Mouse (Mus musculus) kidney, postnatal 0 days (tissue): ENCODE measurements around the gene Cidec. TPM values are rescaled to one million over a fixed set of nuclear protein-coding genes. Genes with fewer than 3 reads are reported as not detected.

Experiments used
- ATAC-seq: fragments of 200-750 bp; cut with Nextera tagmentation; replicated peaks from 2 replicates; pipeline ENCODE4 v1.8.0; 2017; ENCODE audit warnings: low read depth, moderate number of reproducible peaks, moderate TSS enrichment, moderate library complexity; ENCODE audit not compliant: low FRiP score
- DNase-seq: peaks from one replicate; pipeline ENCODE4 v3.0.0-alpha.2; 2016; ENCODE audit warnings: low spot score
- H3K27ac ChIP-seq: fragments of 300-500 bp; sonication (generic); 2 replicates; pipeline ENCODE4 v1.5.1; 2014; ENCODE audit warnings: mild to moderate bottlenecking
- H3K27me3 ChIP-seq: fragments of 300-500 bp; sonication (generic); 2 replicates; pipeline ENCODE4 v1.6.1; 2014; ENCODE audit warnings: low read length, mixed read lengths; ENCODE audit not compliant: insufficient read depth
- H3K36me3 ChIP-seq: fragments of 300-500 bp; sonication (generic); 2 replicates; pipeline ENCODE4 v1.6.1; 2014; ENCODE audit warnings: low read length, mixed read lengths; ENCODE audit not compliant: insufficient read depth
- H3K4me1 ChIP-seq: fragments of 300-500 bp; sonication (generic); replicated peaks from 2 replicates; pipeline ENCODE4 v1.6.1; 2014; ENCODE audit warnings: antibody characterized with exemption, low read length, mixed read lengths; ENCODE audit not compliant: insufficient read depth
- H3K4me2 ChIP-seq: fragments of 300-500 bp; sonication (generic); 2 replicates; pipeline ENCODE4 v1.6.1; 2014; ENCODE audit warnings: mild to moderate bottlenecking, low read length, moderate library complexity, mixed read lengths
- H3K4me3 ChIP-seq: fragments of 300-500 bp; sonication (generic); replicated peaks from 2 replicates; pipeline ENCODE4 v1.5.1; 2014; ENCODE audit warnings: low read depth, low read length
- H3K9ac ChIP-seq: fragments of 300-500 bp; sonication (generic); 2 replicates; pipeline ENCODE4 v1.6.1; 2014; ENCODE audit warnings: low read depth, low read length
- H3K9me3 ChIP-seq: fragments of 300-500 bp; sonication (generic); replicated peaks from 2 replicates; pipeline ENCODE4 v1.6.1; 2016; ENCODE audit warnings: low read length, inconsistent platforms, mixed read lengths
- CTCF ChIP-seq: IDR thresholded peaks from 2 replicates; pipeline ENCODE4 v1.5.1; 2016; ENCODE audit warnings: antibody characterized with exemption, low read depth, mild to moderate bottlenecking, moderate library complexity
- WGBS: fragments of 180-500 bp; shearing (Covaris S2); extraction: QIAGEN DNeasy Blood & Tissue Kit; methylation state at CpG from one replicate; pipeline ENCODE4 v1.1.7; 2014; 5-methylcytosine and 5-hydroxymethylcytosine counted together
- polyA plus RNA-seq: library from polyadenylated mRNA; unstranded; fragments of >200 nt; fragmentation: Nextera tagmentation; extraction: Ambion mirVana; gene quantifications from 2 replicates; pipeline ENCODE4 v1.2.1, GENCODE M21; 2015

Cidec gene
- polyA plus RNA-seq, 1 experiment from 2014 or later: 0.17 TPM

DNA sequence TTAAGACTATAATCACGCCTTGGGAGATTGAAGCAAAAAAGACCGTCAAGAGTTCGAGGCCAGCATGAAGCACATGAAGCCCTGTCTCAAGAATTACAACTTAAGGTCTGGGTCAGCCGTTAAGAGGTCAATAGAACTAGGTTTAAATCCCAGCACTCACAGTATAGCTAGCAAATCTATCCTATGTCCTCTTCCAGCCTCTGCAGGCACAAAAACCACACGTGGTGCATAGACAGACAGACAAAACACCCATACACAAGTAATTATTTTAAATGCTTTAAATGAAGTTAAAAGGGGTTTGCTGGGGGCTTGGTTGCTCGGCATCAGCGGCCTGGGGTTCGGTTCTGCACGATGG is 6.5 kb upstream of the Cidec start:
- H3K4me3 ChIP-seq: peak overlapping the region; percentile 94
- H3K4me1 ChIP-seq: no peaks in the 10 kb centered on the region
- H3K4me2 ChIP-seq: peak overlapping the region; percentile 82
- peaks cover 5% of the 10 kb centered on the region; the same call in 1 of the 2 replicates for H3K36me3 ChIP-seq
- no peak for DNase-seq
- WGBS: 39% methylated on average over 9 of the region's 9 CpGs
- no peaks in the 10 kb centered on the region for H3K27me3 ChIP-seq
- H3K9me3 ChIP-seq: no peaks in the 10 kb centered on the region
- peak overlapping the region; percentile 85 for H3K27ac ChIP-seq
- TF ChIP-seq CTCF: no peak
- ATAC-seq: no peak
- H3K9ac ChIP-seq: peak overlapping the region; percentile 96

DNA sequence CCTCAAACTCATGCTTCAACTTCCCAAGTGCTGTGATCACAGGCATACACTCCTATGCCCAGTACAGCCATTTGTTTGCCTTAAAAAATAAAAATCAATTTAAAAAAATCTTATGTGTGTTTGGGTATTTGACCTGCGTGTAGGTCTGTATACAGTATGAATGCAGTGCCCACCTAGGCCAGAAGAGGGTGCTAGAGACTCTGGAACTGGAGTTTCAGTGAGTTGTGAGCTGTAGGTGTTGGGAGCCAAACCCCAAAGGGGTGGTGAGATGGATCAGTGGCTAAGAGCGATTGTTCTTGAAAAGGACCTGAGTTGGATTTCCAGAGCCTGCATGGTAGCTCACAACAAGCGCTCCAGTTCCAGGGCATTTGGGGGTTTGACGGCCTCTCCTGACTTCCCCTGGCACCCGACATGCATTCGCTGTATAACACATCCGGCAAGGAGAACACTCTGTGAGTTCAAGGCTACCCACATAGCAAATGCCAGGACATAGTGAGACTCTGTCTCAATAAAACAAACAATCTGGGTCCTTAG is 5.7 kb upstream of the Cidec start:
- Histone ChIP-seq H3K27me3 (no peaks in the 10 kb centered on the region), H3K4me1 (no peaks in the 10 kb centered on the region), H3K4me3 (no peak overlapping the region), H3K27ac (no peak overlapping the region), H3K9ac (no peak overlapping the region), H3K36me3 (no peaks in the 10 kb centered on the region), H3K4me2 (no peak overlapping the region), H3K9me3 (no peaks in the 10 kb centered on the region)
- 57% methylated on average over 7 of the region's 7 CpGs for WGBS
- peak; percentile 94 for TF ChIP-seq CTCF
- DNase-seq (peak; percentile 83), ATAC-seq (no peak)

DNA sequence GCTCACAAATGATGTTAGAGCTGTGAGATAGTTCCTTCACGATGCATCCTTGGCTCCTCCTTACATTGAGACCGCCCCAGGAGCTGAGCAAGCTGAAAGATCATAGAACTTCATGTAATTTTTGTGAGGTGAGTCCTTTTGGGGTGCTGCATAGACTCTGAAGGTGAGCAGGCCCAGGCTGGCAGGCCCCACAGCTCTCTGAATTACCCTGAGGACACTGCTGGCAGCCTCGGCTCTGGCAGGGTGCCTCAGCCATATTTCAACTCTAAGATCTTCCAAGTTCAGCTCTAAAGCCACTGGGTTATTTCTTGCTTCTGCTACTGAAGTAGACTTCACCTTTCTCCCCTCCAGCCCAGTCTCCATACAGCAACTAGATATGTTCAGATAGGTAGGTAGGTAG is 5.1 kb upstream of the Cidec start:
- H3K4me2 ChIP-seq: no peak overlapping the region
- no peak overlapping the region for H3K4me3 ChIP-seq
- no peak overlapping the region for H3K27ac ChIP-seq
- no peak for TF ChIP-seq CTCF
- no peaks in the 10 kb centered on the region for H3K27me3 ChIP-seq
- H3K36me3 ChIP-seq: no peaks in the 10 kb centered on the region
- H3K9ac ChIP-seq: no peak overlapping the region
- 86% methylated on average over 3 of the region's 3 CpGs for WGBS
- DNase-seq: no peak
- H3K4me1 ChIP-seq: no peaks in the 10 kb centered on the region
- H3K9me3 ChIP-seq: no peaks in the 10 kb centered on the region
- ATAC-seq: no peak

DNA sequence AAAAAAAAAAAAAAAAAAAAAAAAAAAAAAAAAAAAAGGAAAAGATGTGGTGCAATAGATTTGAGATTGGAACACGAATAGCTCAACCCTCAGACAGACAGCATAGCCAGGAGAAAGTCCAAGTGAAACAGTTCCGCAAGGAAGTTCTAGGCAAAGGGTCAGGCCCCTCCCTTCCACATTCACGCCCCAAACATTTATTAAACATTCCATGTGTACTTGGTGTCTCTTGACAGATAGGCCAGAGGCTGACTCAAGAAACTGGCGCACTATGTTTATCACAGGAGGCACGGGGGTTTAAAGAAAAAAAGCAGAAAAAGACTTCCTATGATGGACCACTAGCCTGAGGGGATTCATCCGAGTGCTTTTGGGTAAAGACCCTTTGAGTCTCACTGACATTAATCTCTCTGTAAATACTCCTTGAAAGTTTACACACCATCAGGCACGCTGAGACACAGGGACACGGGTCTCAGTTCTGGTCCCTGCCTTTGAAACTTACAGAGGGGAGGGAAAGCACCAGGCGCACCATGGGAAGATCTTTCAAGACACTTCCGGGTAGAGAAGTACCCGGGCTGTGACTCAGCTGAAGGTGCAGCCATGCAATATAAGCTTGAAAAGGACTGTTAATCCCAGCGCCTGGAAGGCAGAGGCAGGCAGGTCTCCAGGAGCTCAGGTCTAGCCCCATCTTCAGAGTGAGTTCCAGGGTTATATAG is 3.3 kb upstream of the Cidec start:
- Histone ChIP-seq H3K4me2 (no peak overlapping the region), H3K27ac (no peak overlapping the region), H3K4me3 (no peak overlapping the region), H3K9me3 (no peaks in the 10 kb centered on the region), H3K27me3 (no peaks in the 10 kb centered on the region), H3K36me3 (no peaks in the 10 kb centered on the region), H3K4me1 (no peaks in the 10 kb centered on the region), H3K9ac (no peak overlapping the region)
- ATAC-seq: no peak
- WGBS: 52% methylated on average over 12 of the region's 12 CpGs
- TF ChIP-seq CTCF: no peak
- no peak for DNase-seq

GRCm38 (mm10) chr6:113437135-113437534 is 1.6 kb upstream of the Cidec start:
- H3K4me1 ChIP-seq: no peaks in the 10 kb centered on the region
- DNase-seq (no peak), ATAC-seq (no peak)
- no peak overlapping the region for H3K4me2 ChIP-seq
- no peaks in the 10 kb centered on the region for H3K36me3 ChIP-seq
- H3K9me3 ChIP-seq: no peaks in the 10 kb centered on the region
- H3K27ac ChIP-seq: no peak overlapping the region
- H3K4me3 ChIP-seq: no peak overlapping the region
- H3K9ac ChIP-seq: no peak overlapping the region
- no peak for TF ChIP-seq CTCF
- H3K27me3 ChIP-seq: no peaks in the 10 kb centered on the region
- 68% methylated on average over 12 of the region's 12 CpGs for WGBS

DNA sequence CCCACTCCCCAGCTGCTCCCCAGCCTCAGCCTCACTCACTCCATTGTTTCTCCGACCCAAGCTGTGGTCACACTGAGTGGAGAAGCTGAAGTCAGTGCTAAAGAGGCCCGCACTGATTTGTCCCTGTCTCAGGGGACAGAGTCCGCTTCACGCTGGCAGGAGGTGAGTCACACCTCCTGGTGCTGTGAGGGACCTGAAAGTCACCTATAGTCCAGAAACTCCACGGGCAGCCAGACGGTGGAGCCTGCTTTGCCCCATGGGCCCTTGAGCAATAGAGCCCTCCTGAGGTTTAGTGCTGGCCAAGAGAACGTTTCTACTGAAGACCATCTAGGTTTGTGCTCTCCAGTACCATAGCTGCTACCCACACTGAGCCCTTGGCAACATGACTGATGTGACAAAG is 869 bp downstream of the Cidec start:
- no peak for ATAC-seq
- H3K27ac ChIP-seq: no peak overlapping the region

More for the DNA sequence above, 869 bp downstream of the Cidec start:
- H3K4me2 ChIP-seq: no peak overlapping the region
- no peak overlapping the region for H3K4me3 ChIP-seq
- TF ChIP-seq CTCF: no peak
- H3K27me3 ChIP-seq: no peaks in the 10 kb centered on the region
- 67% methylated on average over 7 of the region's 7 CpGs for WGBS
- no peaks in the 10 kb centered on the region for H3K4me1 ChIP-seq
- DNase-seq: no peak
- H3K9ac ChIP-seq: no peak overlapping the region
- H3K9me3 ChIP-seq: no peaks in the 10 kb centered on the region
- H3K36me3 ChIP-seq: no peaks in the 10 kb centered on the region
